Mouse (Mus musculus) megakaryocyte, embryonic 14.5 days (primary cell): ENCODE data around the gene Tubb5. TPM values are rescaled to one million over a fixed set of nuclear protein-coding genes. Genes with fewer than 3 reads are reported as not detected.

Source experiments
- H3K27me3 ChIP-seq: replicated peaks from 2 replicates; pipeline ENCODE3; 2012; ENCODE audit warnings: inconsistent platforms
- H3K36me3 ChIP-seq: replicated peaks from 2 replicates; pipeline ENCODE3; 2012; ENCODE audit warnings: low read length, inconsistent platforms, mixed read lengths
- H3K4me1 ChIP-seq: 2 replicates; pipeline ENCODE4 v1.6.1; 2012; ENCODE audit warnings: inconsistent platforms
- H3K4me3 ChIP-seq: replicated peaks from 2 replicates; pipeline ENCODE3; 2012; ENCODE audit warnings: moderate library complexity, mild to moderate bottlenecking, inconsistent platforms
- H3K9me3 ChIP-seq: 2 replicates; pipeline ENCODE4 v1.6.1; 2012; ENCODE audit warnings: inconsistent platforms
- FLI1 ChIP-seq: IDR thresholded peaks from 2 replicates; pipeline ENCODE4 v1.6.1; 2012; ENCODE audit warnings: low read length, inconsistent platforms, mixed read lengths
- GATA1 ChIP-seq: IDR thresholded peaks from 3 replicates; pipeline ENCODE4 v1.6.1; 2012; ENCODE audit warnings: mixed read lengths, low read length, inconsistent platforms, borderline replicate concordance
- polyA plus RNA-seq: library from polyadenylated mRNA; stranded (reverse); fragments of >175 nt; gene quantifications from 2 replicates; pipeline ENCODE4 v1.2.3, GENCODE M21; 2012; ENCODE audit warnings: low replicate concordance; ENCODE audit not compliant: insufficient read depth

The Tubb5 gene
- polyA plus RNA-seq, 1 experiment = 217 TPM

DNA sequence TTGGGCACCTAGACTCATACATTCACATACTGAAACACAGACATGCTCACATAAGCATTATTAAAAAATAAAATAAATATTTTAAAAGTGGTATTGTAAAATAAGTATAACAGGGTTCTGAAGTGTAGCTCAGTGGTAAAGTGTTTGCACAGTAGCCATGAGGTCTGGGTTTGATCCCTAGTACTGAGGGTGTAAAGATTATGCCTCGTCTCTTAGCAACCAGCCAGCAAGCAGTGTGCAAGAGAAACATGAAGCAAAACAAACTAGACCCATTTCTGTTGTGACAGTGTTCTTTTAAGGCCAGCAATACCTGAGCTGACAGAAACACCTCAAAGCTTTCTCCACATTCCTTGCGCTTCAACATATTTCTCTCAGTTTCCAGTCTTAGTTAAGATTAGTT lies 37.2 kb downstream of the Tubb5 start:
- Histone ChIP-seq H3K27me3 (peaks cover 24% of the 10 kb centered on the region), H3K4me3 (no peak overlapping the region), H3K4me1 (peaks cover 14% of the 10 kb centered on the region), H3K36me3 (no peaks in the 10 kb centered on the region), H3K9me3 (peaks cover 14% of the 10 kb centered on the region)
- no peak for TF ChIP-seq FLI1
- no peak for TF ChIP-seq GATA1

- no peak for TF ChIP-seq FLI1
- no peak for TF ChIP-seq GATA1
Measured at GRCm38 (mm10) chr17:35796835-35797234, 41.3 kb downstream of the Tubb5 start.

GRCm38 (mm10) chr17:35795656-35796055 lies 42.5 kb downstream of the Tubb5 start:
- Histone ChIP-seq H3K27me3 (peaks cover 4% of the 10 kb centered on the region), H3K36me3 (no peaks in the 10 kb centered on the region), H3K9me3 (peaks cover 15% of the 10 kb centered on the region), H3K4me1 (peaks cover 29% of the 10 kb centered on the region), H3K4me3 (no peak overlapping the region)
- TF ChIP-seq GATA1 = no peak
- no peak for TF ChIP-seq FLI1

More at GRCm38 (mm10) chr17:35796835-35797234, 41.3 kb downstream of the Tubb5 start:
- Histone ChIP-seq H3K4me3 (no peak overlapping the region), H3K36me3 (no peaks in the 10 kb centered on the region), H3K27me3 (peaks cover 5% of the 10 kb centered on the region), H3K4me1 (peaks cover 29% of the 10 kb centered on the region), H3K9me3 (peaks cover 15% of the 10 kb centered on the region)

- Histone ChIP-seq H3K36me3 (no peaks in the 10 kb centered on the region), H3K9me3 (peaks cover 15% of the 10 kb centered on the region), H3K27me3 (peaks cover 7% of the 10 kb centered on the region), H3K4me1 (peaks cover 29% of the 10 kb centered on the region), H3K4me3 (no peak overlapping the region)
- TF ChIP-seq GATA1 (no peak), FLI1 (no peak)
Measured at GRCm38 (mm10) chr17:35795099-35795498, 43.0 kb downstream of the Tubb5 start.

DNA sequence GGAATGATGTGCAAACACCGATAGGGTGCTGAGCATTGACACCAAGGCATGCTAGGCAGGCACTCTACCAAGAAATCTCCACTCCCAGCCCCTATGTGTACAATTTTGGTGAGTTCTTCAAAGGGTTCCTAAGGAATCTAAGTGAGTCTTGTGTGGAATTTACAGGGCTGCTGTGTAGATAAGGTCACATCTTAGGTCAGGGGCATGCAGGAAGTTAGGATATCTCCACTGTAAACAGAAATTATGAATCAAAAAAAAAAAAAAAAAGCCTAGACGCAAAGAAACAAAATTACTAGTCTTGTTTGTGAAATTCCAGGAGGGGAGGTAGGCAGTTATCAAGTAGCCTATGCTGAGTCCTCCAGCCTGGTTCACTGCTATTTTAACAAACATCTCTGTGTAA lies 45.3 kb downstream of the Tubb5 start:
- 0 out of 2 replicates have a peak, but pooled peaks cover 3% of the 10 kb centered on the region for H3K9me3 ChIP-seq
- no peak overlapping the region for H3K4me3 ChIP-seq
- peaks cover 14% of the 10 kb centered on the region for H3K27me3 ChIP-seq
- H3K4me1 ChIP-seq = peaks cover 25% of the 10 kb centered on the region
- TF ChIP-seq GATA1 = no peak
- no peak for TF ChIP-seq FLI1
- H3K36me3 ChIP-seq = no peaks in the 10 kb centered on the region

DNA sequence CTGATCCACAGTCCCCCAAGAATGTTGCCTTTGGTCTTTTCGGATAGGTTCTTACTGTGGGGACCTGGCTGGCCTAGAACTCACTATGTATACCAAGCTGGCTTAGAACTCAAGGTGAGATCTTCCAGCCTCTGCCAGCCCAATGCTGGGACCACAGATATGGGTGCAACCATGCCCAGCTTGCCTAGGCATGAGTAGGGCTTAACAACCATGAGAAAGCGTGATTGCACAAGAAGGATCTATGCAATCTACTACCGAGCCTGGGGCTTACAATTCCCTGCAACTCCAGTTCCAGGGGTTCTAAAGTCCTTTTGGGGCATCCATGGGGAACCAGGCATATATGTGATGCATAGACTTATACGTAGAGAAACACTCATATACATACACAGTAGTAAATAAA lies 47.2 kb downstream of the Tubb5 start:
- peaks cover 17% of the 10 kb centered on the region for H3K27me3 ChIP-seq
- 0 out of 2 replicates have a peak, but pooled peaks cover 1% of the 10 kb centered on the region for H3K9me3 ChIP-seq
- TF ChIP-seq GATA1 = no peak
- TF ChIP-seq FLI1 = no peak
- H3K4me3 ChIP-seq = no peak overlapping the region
- peaks cover 21% of the 10 kb centered on the region for H3K4me1 ChIP-seq
- H3K36me3 ChIP-seq = no peaks in the 10 kb centered on the region

DNA sequence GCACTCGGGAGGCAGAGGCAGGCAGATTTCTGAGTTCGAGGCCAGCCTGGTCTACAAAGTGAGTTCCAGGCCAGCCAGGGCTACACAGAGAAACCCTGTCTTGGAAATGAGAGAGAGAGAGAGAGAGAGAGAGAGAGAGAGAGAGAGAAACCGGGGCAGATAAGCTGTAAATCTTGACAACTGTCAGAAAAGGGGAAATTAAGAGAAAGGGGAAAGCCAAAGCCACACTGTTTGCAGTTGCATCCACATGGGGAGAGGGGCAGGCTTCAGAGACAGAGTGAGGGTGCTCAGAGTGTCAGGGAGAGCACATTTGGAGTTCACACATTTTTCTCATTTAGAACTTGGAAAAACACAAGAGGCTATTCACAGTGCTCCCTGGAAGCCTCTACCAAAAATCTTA lies 50.1 kb downstream of the Tubb5 start:
- H3K9me3 ChIP-seq = no peaks in the 10 kb centered on the region
- peaks cover 17% of the 10 kb centered on the region for H3K27me3 ChIP-seq
- no peak overlapping the region for H3K4me3 ChIP-seq
- TF ChIP-seq FLI1 = no peak
- TF ChIP-seq GATA1 = no peak
- peaks cover 32% of the 10 kb centered on the region for H3K4me1 ChIP-seq
- H3K36me3 ChIP-seq = no peaks in the 10 kb centered on the region

DNA sequence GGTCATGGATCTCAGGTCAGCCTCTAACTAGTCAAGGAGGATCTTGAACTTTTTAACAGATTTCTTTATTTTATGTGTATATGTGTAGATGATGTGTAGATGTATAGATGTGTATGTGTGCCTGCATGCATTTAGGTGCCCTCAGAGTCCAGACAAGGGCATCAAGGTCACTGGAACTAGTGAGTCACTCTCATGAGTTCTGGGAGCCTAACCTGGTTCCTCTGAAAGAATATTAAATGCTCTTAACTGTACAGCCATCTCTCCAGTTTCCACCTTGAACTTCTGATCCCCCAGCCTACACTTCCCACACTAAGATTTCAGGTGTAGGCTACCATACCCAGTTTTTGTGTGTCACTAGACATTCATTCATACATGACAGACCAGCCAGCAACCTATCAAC lies 50.6 kb downstream of the Tubb5 start:
- H3K4me1 ChIP-seq = peaks cover 34% of the 10 kb centered on the region
- H3K27me3 ChIP-seq = peaks cover 17% of the 10 kb centered on the region
- no peak for TF ChIP-seq GATA1
- TF ChIP-seq FLI1 = no peak
- H3K9me3 ChIP-seq = no peaks in the 10 kb centered on the region
- no peak overlapping the region for H3K4me3 ChIP-seq
- H3K36me3 ChIP-seq = no peaks in the 10 kb centered on the region

GRCm38 (mm10) chr17:35785140-35785539 lies 53.0 kb downstream of the Tubb5 start:
- no peak for TF ChIP-seq GATA1
- TF ChIP-seq FLI1 = no peak
- Histone ChIP-seq H3K4me3 (no peak overlapping the region), H3K4me1 (peaks cover 44% of the 10 kb centered on the region)

DNA sequence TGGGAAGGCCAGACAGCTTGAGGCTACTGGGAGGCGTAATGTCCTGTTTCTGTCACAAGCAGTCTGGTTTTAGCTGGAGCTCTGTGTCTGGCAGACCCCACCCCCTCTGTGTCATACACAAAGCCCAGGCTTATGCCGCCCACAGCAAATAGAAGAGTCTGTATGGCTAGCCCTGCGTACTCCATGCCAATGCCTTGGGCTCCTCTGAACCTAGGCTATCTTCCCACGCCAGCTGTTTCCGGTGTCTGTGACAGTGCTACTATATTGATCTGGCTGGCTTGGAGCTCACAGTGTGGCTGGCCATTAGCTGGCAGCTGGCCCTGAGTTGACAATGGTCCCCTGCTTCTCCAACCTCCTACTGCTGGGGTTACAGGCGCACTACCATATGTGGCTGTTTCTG lies 54.2 kb downstream of the Tubb5 start:
- H3K36me3 ChIP-seq = no peaks in the 10 kb centered on the region
- TF ChIP-seq FLI1 (peak; percentile 41; the same call in 1 of the 2 replicates), GATA1 (no peak)
- H3K4me1 ChIP-seq = peaks cover 56% of the 10 kb centered on the region
- H3K4me3 ChIP-seq = peak overlapping the region; percentile 42
- no peaks in the 10 kb centered on the region for H3K9me3 ChIP-seq
- H3K27me3 ChIP-seq = peaks cover 5% of the 10 kb centered on the region

More at GRCm38 (mm10) chr17:35785140-35785539, 53.0 kb downstream of the Tubb5 start:
- Histone ChIP-seq H3K9me3 (no peaks in the 10 kb centered on the region), H3K27me3 (peaks cover 12% of the 10 kb centered on the region), H3K36me3 (no peaks in the 10 kb centered on the region)

Other genes with a start within 250 kb of the Tubb5 start
- gene Sfta2, start 236.8 kb downstream of the Tubb5 start, polyA plus RNA-seq = not detected in 2 replicates
- gene Gm9573, start 211.7 kb downstream of the Tubb5 start, polyA plus RNA-seq = 0.55 TPM in 1 of 2 replicates, not detected in the other
- gene Mucl3, start 194.6 kb downstream of the Tubb5 start, polyA plus RNA-seq = not detected in 2 replicates
- gene Vars2, start 170.7 kb downstream of the Tubb5 start, polyA plus RNA-seq = 42.1 and 49.7 TPM in 2 replicates
- 7.8 and 10.8 TPM in 2 replicates for gene Gtf2h4, start 164.6 kb downstream of the Tubb5 start, polyA plus RNA-seq
- gene Ddr1, start 133.7 kb downstream of the Tubb5 start, polyA plus RNA-seq = not detected in 2 replicates
- gene Ier3, start 16.6 kb downstream of the Tubb5 start, polyA plus RNA-seq = 62.2 and 65.8 TPM in 2 replicates
- gene Flot1, start 15.1 kb downstream of the Tubb5 start, polyA plus RNA-seq = 43.6 and 163 TPM in 2 replicates
- 1.2 and 2.3 TPM in 2 replicates for gene Mdc1, start 3.2 kb upstream of the Tubb5 start, polyA plus RNA-seq
- gene Nrm, start 23.0 kb upstream of the Tubb5 start, polyA plus RNA-seq = 5.6 TPM in 1 of 2 replicates, not detected in the other
- 153 and 168 TPM in 2 replicates for gene Ppp1r18, start 27.3 kb upstream of the Tubb5 start, polyA plus RNA-seq
- gene Dhx16, start 41.5 kb upstream of the Tubb5 start, polyA plus RNA-seq = 23.2 and 32.1 TPM in 2 replicates
- gene 2310061I04Rik, start 59.1 kb upstream of the Tubb5 start, polyA plus RNA-seq = 101 and 470 TPM in 2 replicates
- gene Atat1, start 71.8 kb upstream of the Tubb5 start, polyA plus RNA-seq = 15.4 and 23.3 TPM in 2 replicates
- 5.7 TPM in 1 of 2 replicates, not detected in the other for gene Mrps18b, start 78.1 kb upstream of the Tubb5 start, polyA plus RNA-seq
- gene Ppp1r10, start 78.1 kb upstream of the Tubb5 start, polyA plus RNA-seq = 28.5 and 36.4 TPM in 2 replicates
- gene Abcf1, start 131.5 kb upstream of the Tubb5 start, polyA plus RNA-seq = 86.0 and 161 TPM in 2 replicates
- 63.9 and 75.7 TPM in 2 replicates for gene Gnl1, start 141.5 kb upstream of the Tubb5 start, polyA plus RNA-seq
- 11.4 and 13.7 TPM in 2 replicates for gene Prr3, start 141.9 kb upstream of the Tubb5 start, polyA plus RNA-seq
- gene H2-T24, start 182.3 kb upstream of the Tubb5 start, polyA plus RNA-seq = 3.9 TPM in 1 of 2 replicates, not detected in the other
- gene H2-T23, start 194.5 kb upstream of the Tubb5 start, polyA plus RNA-seq = 13.8 and 44.0 TPM in 2 replicates
- gene H2-T22, start 204.4 kb upstream of the Tubb5 start, polyA plus RNA-seq = 6.2 TPM in 1 of 2 replicates, not detected in the other
- gene Gm6034, start 204.7 kb upstream of the Tubb5 start, polyA plus RNA-seq = 0.25 TPM in 1 of 2 replicates, not detected in the other
- 20.5 TPM in 1 of 2 replicates, not detected in the other for gene Gm11127, start 220.1 kb upstream of the Tubb5 start, polyA plus RNA-seq